Mouse (Mus musculus) thymus, postnatal 0 days (tissue): ENCODE measurements around the gene Nckap5. TPM values are rescaled to one million over a fixed set of nuclear protein-coding genes. Genes with fewer than 3 reads are reported as not detected.
A peak's percentile ranks its signal among the peaks of the same experiment; 100 is the strongest.

Source experiments
- DNase-seq: peaks from one replicate; pipeline ENCODE4 v3.0.0-alpha.2; 2015; ENCODE audit warnings: low spot score
- polyA plus RNA-seq: library from polyadenylated mRNA; unstranded; fragments of >200 nt; fragmentation: Nextera tagmentation; extraction: Ambion mirVana; gene quantifications from 2 replicates; pipeline ENCODE4 v1.2.1, GENCODE M21; 2015

Nckap5 gene
- polyA plus RNA-seq, 1 experiment from 2014 or later, result 1.1 TPM

DNA sequence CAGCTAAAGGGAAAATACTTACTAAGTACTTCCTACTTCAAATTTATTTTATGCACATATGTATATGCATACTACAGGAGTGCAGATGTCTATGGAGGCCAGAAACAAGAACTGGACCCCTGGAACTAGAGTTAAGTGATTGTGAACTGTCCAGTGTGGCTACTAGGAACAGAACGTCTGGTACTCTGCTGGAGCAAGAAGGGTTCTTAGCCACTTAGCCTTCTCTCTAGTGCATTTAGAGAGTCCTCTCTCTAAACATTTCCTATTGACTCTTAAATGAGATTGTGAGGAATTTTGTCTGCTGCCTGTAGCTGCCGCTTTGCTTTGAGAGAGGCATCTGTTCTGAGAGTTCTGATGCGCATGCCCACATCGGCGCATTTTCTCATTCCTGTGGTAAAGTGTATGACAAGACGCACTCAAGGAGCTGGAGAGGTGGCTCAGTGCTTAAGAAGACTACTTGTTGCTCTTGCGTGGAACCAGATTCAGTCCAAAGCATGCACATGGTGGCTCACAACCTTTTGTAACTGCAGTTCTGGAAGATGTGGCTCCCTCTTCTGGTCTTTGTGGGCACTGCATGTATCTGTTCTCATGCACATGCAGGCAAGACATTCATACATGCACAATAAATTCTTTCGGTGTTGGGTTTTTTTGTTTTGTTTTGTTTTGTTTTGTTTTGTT lies 261.9 kb downstream of the Nckap5 start:
- peak; percentile 48 for DNase-seq

DNA sequence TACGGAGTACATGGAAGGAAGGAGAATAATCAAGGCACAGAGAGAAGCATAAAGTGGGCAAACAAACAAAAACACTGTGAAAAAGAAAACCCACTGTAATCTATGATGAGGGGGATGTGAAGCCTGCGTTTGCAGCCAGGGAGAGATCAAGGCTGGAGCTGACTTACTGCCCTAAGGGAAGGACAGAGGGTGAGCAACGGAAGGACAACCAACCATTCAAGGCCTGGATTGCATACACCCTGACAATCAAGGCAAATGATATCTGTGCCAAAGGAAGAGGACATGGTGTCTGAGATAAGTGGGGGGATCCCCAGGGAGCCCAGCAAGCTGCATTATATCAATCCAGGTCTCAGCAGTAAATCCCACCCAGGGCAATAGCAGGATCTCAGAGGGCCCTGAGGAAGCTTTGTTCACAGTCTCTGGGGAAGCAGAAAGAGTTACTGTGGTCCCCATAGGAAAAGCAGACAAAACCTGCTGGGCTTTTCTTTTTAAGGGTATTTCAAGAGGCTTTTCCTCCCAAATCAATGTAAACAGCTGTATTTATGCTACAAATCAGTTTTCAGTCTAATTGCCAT lies 265.4 kb downstream of the Nckap5 start:
- DNase-seq, result no peak

DNA sequence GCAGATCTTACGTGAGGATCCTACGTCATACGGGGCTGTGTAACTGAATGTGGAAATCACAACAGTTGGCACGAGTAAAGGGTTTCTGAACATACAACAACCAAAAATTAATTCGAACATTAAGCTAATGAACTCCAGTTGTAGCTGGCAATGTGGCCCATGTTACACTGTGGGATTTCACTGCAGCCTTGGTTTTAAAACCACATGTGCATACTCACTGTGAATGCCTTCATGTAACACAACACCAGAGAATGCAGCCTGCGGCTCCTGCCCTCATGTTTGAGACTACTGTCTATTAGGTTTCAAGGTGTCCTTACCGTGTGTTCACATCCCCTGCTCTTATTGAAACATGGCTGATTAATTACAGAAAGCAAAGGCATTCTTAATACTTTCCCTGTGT lies 269.7 kb downstream of the Nckap5 start:
- no peak for DNase-seq

DNA sequence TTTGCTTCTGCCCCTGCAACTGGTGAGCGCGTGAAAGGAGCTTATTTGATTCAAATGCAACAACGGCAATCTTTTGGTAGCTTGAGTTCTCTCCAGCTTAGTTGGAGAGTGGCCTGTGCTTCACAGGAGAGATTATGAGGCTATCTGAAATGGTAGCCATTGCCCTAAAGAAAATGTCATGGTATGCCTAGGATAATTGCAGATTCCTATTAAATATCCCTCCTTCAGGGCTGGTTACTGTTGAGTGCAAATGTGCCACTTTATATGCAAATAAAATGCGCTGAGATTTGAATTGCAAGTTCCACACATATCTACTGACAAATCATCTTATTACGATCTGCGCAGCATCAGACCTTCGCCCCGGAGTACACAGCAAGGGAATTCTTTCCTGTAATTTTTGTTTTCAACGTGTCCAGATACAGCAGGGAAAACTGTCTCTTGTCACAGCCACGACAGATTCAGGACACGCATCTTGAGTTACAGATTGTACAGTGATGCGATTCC lies 272.8 kb downstream of the Nckap5 start:
- DNase-seq, result no peak

DNA sequence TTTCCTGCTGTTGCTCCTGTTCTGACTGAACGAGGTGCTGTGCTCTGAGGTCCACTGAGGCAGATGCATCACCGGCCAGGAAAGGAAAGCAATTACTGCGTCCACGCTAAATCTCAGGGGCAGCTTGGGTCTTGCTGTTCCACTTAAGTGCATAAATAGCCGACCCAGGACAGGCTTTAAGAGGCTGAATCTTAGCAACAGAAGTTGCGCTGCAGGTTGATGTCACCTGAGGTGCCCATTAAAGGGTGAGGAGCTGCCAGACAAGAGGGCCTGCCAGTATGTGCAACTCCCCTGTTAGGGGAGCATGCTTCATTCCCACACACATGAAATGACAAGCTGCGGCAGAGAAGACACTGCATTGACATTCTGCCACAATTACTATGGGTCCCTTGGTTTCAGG lies 282.6 kb downstream of the Nckap5 start:
- no peak for DNase-seq

DNA sequence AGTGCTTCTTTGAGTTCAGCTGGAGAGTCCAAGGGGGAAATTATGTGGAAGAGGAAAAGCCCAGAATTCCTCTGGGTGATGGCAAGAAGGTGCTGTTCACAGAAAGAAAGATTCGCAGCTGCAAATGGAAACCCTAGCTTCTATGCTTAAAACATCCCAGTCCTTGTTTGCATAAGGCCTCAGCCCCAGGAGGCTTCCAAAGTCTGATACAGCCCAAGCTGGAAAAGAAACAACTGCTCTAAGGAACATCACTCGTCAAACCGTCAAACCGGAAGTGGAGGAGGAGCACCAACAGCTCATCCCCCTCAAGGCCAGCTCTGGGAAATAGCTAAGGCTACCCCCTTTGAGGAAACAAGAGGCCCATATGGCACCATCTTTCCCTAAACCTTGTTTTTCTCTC lies 286.1 kb downstream of the Nckap5 start:
- DNase-seq, result no peak

DNA sequence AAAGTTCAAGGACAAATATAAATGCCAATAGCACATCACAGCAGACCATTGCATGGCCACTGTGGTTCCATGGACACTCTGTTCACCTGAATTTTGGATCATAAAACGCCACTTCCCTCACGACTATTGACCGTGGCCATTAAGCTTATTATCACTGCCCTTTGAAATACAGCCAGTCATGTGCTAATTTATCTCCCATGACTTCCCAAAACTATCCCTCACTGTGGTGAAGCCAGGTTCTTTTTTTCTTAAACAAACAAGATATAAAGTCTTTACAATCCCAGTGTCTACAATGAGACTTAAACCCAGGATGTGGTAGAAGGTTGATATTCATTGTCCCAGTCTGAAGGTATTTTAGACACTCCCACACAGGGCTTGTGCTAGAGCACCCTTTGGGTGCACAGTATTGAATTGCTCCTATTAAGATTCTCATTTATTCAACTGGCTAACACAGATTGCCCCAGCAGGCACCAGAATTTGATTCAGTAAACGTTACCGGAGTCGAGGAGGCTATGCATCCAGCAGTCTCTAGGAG lies 293.3 kb downstream of the Nckap5 start:
- DNase-seq, result no peak

DNA sequence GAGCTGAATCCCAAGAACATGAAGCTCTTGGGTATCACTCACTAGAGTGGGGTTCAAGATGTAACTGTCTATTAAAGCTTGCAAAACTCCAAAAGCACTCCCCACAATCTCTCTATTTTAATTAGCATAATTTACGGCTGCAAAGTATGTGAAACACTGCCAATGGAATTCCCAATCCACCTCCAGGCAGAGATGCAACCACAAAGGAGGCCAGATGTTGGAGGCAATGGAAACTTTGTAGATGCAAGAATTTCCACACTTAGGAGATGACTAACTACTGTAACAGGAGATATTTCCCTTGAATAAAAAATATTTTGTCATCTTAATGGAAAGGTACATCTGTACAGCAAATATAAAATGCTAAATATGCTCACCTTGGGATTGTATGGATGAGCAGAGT lies 295.1 kb downstream of the Nckap5 start:
- DNase-seq, result no peak

DNA sequence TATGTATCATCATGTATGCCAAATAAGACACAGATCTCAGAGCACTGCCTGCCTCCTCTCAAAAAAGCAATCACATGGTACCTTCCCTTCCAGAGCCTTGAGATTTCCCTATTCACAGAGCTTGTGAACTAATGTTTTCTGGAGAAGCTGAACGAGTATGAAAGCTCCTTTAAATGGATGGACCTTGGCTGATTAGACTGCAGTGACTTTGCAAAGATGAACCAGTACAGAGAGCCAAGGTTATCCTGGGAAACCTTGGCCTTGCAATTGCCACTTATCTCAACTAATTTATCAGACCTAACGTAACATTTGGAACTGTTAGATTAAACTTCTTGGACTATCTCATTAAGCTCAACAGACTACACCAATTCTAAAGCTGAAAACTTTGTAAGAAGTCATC lies 296.6 kb downstream of the Nckap5 start:
- no peak for DNase-seq

DNA sequence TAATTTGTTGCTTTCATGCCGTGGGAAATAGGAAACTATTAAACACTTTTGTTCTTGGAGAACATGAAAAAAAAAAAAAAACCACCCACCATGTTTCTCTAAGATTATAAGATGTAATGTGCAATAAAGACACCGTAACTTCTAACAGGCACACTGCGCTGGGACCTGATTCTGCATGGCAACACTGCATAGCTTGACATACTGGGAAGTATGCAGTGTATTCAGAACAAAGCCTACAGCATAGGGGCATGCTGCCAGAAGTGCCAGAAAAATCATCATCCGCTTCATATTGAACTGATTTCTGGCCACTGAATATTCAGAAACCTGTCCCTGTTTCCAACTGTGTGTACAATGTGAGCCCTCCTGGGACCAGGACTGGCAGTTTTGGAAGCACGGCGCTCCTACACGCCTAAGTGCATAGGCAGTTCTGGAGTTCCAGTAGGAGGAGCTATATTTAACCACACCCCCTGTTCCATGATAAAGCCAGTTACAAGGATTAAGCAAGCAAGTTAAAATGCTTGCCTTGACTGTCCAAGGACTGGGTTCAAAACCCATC lies 302.5 kb downstream of the Nckap5 start:
- DNase-seq, result no peak

DNA sequence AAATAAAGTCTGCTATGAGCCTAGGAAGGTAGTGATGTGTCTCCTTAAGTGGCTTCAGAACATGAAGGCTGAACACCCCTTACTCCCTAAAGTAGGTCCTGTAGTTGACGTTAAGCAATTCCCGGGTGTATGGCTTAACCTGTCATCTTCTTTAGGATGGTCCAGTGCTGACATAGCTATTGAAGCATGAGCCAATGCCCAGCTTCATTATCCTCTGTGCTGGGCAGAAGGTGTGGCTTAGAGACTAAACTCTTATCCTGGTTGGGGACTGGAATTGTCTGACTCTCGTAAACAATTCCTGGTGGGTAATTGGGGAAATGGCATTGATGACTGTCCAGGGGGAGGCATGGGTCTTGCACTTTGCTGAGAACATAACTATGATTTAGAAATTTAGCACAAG lies 312.5 kb downstream of the Nckap5 start:
- DNase-seq, result no peak

DNA sequence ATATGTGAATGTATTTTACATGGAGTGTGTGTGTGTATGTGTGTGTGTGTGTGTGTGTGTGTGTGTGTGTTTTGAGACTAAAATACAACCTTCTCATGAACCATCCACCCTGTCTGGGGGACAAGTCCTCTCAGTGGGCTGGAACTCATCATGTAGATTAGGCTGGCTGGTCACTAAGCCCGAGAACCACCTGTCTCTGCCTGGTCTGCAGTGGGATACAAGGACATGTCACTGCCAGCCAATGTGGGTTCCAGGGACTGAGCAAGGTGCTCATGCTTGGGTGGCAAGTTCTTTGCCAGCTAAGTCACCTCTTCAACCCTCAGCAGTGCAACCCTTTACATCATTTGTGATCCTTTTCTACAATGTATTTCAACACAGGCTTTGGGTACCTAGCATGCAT lies 313.2 kb downstream of the Nckap5 start:
- DNase-seq, result no peak

DNA sequence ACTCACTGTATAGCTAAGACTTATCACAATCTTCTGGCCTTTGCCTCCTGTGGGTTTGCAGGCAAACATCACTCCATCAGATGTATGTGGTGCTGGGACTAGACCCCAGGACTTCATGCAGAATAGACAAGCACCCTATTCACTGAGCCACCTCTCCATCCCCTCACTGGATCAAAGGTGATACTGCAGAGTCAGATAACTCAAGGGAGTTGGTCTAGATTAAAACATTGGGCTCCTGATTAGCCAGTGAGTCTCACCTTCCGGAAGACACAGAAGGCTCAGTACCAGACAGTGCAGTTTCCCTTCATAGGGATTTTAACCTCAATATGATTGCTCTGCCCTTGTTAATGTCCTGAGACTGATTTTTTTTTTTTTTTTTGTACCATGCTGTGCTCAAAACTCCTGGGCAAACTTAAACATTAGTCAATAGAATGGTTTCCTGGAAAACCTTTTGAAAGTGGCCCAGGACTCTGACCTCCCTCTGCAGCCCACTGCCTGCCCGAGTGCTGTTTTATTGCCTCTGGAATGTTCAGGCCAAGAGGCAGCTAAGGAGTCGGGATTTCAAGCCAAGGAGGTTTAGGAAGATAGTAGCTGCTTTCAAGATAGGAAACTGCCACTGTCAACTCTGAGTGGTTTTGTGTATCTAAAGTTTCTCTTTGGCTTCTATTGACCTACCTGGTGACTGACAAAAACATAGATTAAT lies 315.4 kb downstream of the Nckap5 start:
- no peak for DNase-seq

DNA sequence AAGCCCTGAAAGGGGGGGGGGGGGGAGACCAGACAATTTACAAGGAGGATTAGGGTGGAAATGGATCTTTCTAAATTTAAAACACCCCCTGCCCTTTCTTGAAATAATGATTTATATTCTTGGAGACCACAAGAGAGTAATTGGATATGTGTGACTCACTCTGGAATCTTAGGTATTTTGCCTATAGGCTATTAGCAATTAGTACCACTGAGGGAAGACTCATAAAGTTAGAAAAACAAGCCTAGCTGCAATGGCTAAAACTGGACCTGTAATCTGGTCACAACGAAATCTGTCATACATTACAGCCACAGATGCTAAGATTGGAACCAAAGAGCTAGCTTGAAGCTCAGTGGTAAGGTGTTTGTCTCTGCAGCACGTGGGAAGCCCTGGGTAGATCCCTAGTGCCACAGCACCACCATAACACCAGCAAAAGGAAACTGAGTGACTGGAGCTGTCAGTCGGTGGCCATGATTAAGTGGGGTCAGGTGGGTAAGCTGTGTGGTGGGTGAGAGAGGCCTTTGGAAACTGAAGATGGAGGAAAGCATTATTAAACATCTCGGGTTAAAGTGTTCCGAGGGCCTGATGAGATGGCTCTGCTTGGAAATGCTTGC lies 318.7 kb downstream of the Nckap5 start:
- DNase-seq, result no peak

DNA sequence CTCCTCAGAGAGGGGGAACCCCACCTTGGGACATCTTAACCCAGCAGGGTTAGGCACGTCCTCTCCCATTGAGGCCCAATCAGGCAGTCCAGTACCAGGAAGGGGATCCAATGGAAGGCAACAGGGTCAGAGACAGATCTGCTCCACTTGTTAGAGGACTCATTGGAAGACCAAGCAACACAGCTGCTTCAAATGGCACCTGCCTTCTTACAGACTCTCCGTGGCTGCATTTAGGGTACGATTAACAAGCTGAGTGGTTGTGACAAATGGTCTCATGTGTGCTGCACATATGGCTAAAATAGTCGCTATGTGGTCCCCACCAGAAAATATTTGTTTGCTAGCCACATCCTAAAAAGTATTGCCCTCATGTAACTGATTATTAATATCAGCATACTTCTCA lies 325.9 kb downstream of the Nckap5 start:
- DNase-seq, result no peak

DNA sequence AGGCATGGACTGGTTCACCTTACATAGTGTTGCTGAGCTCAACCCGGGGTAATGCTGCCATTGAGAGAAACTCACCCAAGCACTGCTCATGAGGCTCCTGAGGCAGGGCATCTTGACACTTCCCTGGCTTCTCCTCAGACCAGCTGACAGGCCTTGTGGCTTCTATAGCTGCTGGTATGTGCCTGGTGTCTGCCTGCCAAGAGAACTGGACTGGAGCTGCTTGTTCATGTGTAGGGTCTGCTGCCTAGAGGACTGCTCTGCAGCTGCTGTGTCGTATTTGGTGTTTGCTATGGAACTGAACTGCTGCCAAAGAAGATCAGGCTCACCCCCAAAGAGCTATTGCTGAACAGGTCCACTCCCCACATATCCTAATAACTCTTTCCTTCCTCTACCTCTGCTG lies 327.9 kb downstream of the Nckap5 start:
- no peak for DNase-seq

DNA sequence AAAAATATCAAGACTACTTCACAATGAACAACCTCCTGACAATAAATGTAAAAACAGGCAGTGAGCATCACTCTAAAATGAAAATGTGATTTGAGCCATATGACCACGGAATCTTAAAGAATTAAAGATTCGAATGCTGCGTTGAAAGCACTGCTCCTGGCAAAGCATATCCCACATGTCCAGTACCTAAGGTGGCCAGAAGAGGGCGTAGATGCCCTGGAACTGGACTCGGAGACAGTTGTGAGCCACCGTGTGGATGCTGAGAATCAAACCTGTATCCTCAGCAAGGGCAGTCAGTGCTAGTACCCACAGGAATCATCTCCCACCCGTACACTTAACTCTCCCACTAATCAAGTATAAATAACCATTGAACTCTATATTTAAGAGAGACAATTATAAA lies 333.9 kb downstream of the Nckap5 start:
- no peak for DNase-seq

DNA sequence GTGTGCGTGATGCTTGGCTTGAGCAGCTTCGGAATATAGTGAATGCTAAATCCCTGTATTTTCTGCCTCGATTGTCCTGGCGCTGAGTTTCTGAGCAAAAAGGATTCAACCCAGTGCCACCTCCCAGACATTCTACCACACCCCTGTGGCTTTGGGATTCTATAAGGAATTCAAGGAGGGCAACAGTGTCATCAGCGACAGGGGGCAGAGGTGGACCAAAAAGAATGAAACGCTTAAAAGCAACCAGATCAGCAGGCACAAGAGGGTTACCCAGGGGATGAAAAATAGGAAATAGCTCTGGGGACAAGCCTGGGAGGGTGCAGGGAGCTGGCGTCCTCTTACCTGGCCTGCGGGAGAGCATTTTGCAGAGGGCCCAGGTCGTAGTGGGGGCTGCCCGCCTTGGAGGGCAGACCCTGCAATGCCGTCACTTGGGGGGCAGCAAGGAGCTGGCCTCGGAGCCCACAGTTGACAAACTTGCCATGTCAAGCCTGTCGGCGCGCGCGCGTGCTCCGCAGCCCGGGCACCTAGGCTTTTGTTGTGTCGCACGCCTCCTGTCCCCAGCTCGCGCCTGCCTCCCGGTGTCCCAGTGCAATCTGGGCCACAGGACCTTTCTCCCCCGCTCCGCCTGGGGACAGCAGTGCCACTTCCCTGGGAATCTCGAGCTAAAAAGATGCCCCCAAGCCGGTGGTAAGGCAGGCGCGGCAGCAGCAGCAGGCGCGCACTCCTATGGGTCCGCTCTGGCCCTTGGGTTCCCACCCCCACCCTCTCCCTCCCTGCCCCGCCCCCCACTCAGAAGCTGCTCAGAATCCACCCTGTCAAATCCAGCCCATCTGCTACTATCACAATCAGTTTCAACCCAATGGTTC lies 338.2 kb downstream of the Nckap5 start:
- no peak for DNase-seq

DNA sequence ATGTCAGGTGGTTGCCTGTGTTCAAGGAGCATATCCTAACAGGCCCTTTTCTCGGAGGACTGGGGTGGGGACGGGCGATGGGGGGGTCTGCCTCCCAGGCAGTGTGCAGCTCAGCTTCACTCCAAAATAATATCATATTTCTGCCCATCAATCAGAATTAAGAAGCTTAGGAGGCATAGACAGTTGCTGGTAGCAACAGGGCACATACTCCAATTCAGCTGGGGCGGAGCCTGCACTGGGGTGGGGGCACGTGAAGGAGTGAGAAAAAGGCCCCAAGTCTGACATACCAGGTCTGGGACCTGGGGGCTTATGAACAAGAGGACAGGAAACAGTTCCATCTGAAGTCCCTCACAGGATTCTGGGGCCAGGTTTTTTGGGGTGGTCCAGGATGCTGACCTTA lies 339.2 kb downstream of the Nckap5 start:
- DNase-seq, result no peak

DNA sequence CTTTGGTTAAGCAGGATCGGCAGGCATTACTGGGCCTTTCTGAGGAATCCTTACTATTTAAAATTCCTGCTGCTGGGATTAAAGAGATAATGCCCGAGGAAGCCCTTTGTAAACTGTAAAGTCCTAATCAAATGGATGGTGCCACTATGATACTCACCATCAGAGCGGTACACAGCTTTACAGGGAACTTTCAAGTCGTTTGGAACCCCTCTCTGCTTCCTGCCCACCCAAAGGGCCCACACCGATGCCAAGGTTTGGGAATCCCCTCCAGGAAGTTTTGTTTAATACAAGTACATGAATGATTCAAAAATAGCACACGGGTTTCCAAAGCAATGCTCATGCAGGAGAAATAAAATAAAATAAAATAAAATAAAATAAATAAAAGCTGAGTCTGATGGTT lies 340.3 kb downstream of the Nckap5 start:
- DNase-seq, result no peak

DNA sequence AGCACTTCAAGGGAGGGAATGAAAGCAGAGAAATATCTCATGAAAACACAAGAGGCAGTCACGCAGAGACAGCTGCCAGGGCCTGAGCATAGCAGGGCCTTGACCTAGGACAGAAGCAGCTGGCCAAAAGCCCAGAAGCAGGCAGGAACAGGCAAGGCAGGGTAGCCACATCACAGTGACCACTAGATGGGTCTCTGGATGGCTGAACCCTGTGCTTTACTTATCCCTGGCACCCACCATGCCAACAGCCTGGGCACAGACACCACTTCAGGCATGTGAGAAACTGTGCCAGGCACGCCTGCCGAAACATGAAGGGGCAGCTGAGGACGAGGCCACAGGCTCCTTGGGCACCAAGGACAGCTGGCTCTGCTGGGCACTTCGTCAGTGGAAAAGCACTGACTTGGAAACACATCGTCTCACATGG lies 345.9 kb downstream of the Nckap5 start:
- no peak for DNase-seq
